Mouse (Mus musculus) hindbrain, embryonic 11.5 days (tissue): ENCODE data around the gene Usp48. TPM values are rescaled to one million over a fixed set of nuclear protein-coding genes. Genes with fewer than 3 reads are reported as not detected.
A peak's percentile ranks its signal among the peaks of the same experiment; 100 is the strongest.

Experiments used
- ATAC-seq: fragments of 200-750 bp; cut with Nextera tagmentation; 2 replicates; pipeline ENCODE4 v1.8.0; 2017; ENCODE audit warnings: mild to moderate bottlenecking, moderate TSS enrichment, moderate library complexity; ENCODE audit not compliant: low FRiP score
- DNase-seq: peaks from one replicate; pipeline ENCODE4 v3.0.0-alpha.2; 2015; ENCODE audit warnings: low spot score
- H3K27ac ChIP-seq: fragments of 300-500 bp; sonication (generic); 2 replicates; pipeline ENCODE4 v1.5.1; 2014; ENCODE audit warnings: mild to moderate bottlenecking, low read depth, low read length
- H3K27me3 ChIP-seq: fragments of 300-500 bp; sonication (generic); 2 replicates; pipeline ENCODE4 v1.6.1; 2014; ENCODE audit warnings: mild to moderate bottlenecking, low read length, moderate library complexity, mixed read lengths; ENCODE audit not compliant: control insufficient read depth, insufficient read depth
- H3K36me3 ChIP-seq: fragments of 300-500 bp; sonication (generic); 2 replicates; pipeline ENCODE4 v1.6.1; 2014; ENCODE audit warnings: mild to moderate bottlenecking, low read length, moderate library complexity, mixed read lengths; ENCODE audit not compliant: control insufficient read depth, insufficient read depth
- H3K4me1 ChIP-seq: fragments of 300-500 bp; sonication (generic); replicated peaks from 2 replicates; pipeline ENCODE4 v1.6.1; 2014; ENCODE audit warnings: low read length, mixed read lengths; ENCODE audit not compliant: control insufficient read depth, insufficient read depth
- H3K4me2 ChIP-seq: fragments of 300-500 bp; sonication (generic); replicated peaks from 2 replicates; pipeline ENCODE4 v1.6.1; 2014; ENCODE audit warnings: mild to moderate bottlenecking, low read depth, low read length
- H3K4me3 ChIP-seq: fragments of 300-500 bp; sonication (generic); 2 replicates; pipeline ENCODE4 v1.5.1; 2014; ENCODE audit warnings: low read depth, low read length
- H3K9ac ChIP-seq: fragments of 300-500 bp; sonication (generic); 2 replicates; pipeline ENCODE4 v1.6.1; 2014; ENCODE audit warnings: low read depth, low read length
- H3K9me3 ChIP-seq: fragments of 300-500 bp; sonication (generic); 2 replicates; pipeline ENCODE4 v1.6.1; 2016; ENCODE audit warnings: low read length; ENCODE audit not compliant: control insufficient read depth
- WGBS: fragments of 180-500 bp; shearing (Covaris S2); extraction: QIAGEN DNeasy Blood & Tissue Kit; methylation state at CpG from one replicate; pipeline ENCODE4 v1.1.7; 2014; 5-methylcytosine and 5-hydroxymethylcytosine counted together
- polyA plus RNA-seq: library from polyadenylated mRNA; unstranded; fragments of >200 nt; fragmentation: Nextera tagmentation; extraction: Ambion mirVana; gene quantifications from 2 replicates; pipeline ENCODE4 v1.2.1, GENCODE M21; 2014

Usp48 gene
- polyA plus RNA-seq, 1 experiment from 2014 or later = 84.8 TPM

- H3K4me3 ChIP-seq = no peak overlapping the region
- H3K27ac ChIP-seq = no peak overlapping the region
- 86% methylated on average over 5 of the region's 5 CpGs for WGBS
- H3K27me3 ChIP-seq = no peaks in the 10 kb centered on the region; the same call in none of the 2 replicates
- no peak for ATAC-seq
- DNase-seq = no peak
- peaks cover 8% of the 10 kb centered on the region for H3K4me1 ChIP-seq
- H3K9ac ChIP-seq = no peak overlapping the region
- H3K9me3 ChIP-seq = no peaks in the 10 kb centered on the region
- no peaks in the 10 kb centered on the region for H3K36me3 ChIP-seq
- H3K4me2 ChIP-seq = no peak overlapping the region
These were observed 111.8 kb downstream of the Usp48 start for GRCm38 (mm10) chr4:137705379-137705778.

GRCm38 (mm10) chr4:137706510-137706909 is 113.0 kb downstream of the Usp48 start:
- ATAC-seq (no peak), DNase-seq (no peak)
- H3K27me3 ChIP-seq = no peaks in the 10 kb centered on the region; the same call in none of the 2 replicates
- H3K4me2 ChIP-seq = no peak overlapping the region
- H3K36me3 ChIP-seq = no peaks in the 10 kb centered on the region
- no peak overlapping the region for H3K9ac ChIP-seq
- no peak overlapping the region for H3K4me3 ChIP-seq
- WGBS = 77% methylated on average over 7 of the region's 7 CpGs
- H3K27ac ChIP-seq = peak overlapping the region; percentile 60
- H3K9me3 ChIP-seq = no peaks in the 10 kb centered on the region
- peaks cover 8% of the 10 kb centered on the region for H3K4me1 ChIP-seq

DNA sequence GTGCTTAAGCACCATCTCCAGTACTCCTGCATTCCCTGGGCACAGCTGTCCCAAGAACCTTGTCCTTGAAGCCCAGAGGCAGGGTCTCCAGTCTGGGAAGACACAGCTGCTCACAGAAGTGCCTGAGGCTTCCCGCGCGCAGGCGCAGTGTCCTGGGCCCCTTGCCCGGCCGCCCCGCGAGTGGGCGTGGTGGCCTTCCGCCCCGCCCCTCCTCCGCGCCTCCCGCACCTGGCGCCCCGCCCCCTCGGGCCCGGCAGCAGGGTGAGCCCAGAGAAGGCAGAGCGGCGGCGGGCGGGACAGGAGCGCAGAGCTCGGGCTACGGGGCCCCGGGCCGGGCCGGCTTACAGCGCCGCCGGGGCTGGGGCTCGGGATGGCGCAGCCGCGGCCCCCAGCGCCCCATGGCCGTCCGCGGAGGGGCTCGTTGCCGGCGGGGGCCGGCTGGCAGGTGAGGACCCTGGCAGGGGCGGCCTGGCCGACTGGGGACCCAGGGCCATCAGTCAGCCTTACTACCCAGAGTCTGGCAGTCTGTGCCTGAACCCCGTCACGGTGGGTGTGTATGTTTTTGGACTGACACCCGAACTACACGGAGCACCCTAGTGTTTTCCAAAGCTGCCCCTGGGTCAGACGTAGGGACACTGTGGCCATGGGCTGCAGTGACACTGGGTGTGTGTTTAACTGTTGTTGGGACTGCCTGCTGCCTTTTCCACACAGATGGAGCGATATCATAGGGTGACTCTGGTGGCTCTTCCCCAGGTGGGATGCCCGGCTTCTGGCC is 113.8 kb downstream of the Usp48 start:
- WGBS = 7% methylated on average over 34 of the region's 52 CpGs
- Histone ChIP-seq H3K4me3 (peak overlapping the region; percentile 51), H3K9me3 (no peaks in the 10 kb centered on the region), H3K36me3 (no peaks in the 10 kb centered on the region), H3K27me3 (no peaks in the 10 kb centered on the region; the same call in none of the 2 replicates), H3K4me1 (peaks cover 8% of the 10 kb centered on the region), H3K27ac (peak overlapping the region; percentile 60; the same call in 1 of the 2 replicates), H3K4me2 (peak overlapping the region; percentile 94), H3K9ac (peak overlapping the region; percentile 77)
- DNase-seq (peak; percentile 98), ATAC-seq (peak; percentile 87)

Other genes with a start within 250 kb of the Usp48 start
- 692 and 744 TPM in 2 replicates for gene Cdc42, start 236.0 kb upstream of the Usp48 start, polyA plus RNA-seq
- gene Cela3a, start 184.0 kb upstream of the Usp48 start, polyA plus RNA-seq = not detected in 2 replicates
- gene Cela3b, start 163.2 kb upstream of the Usp48 start, polyA plus RNA-seq = not detected in 2 replicates
- gene 1700013G24Rik, start 140.5 kb upstream of the Usp48 start, polyA plus RNA-seq = not detected in 2 replicates
- gene Hspg2, start 125.0 kb upstream of the Usp48 start, polyA plus RNA-seq = 14.7 and 18.1 TPM in 2 replicates
- gene Ldlrad2, start 19.2 kb upstream of the Usp48 start, polyA plus RNA-seq = 0.68 and 0.77 TPM in 2 replicates
- gene Rap1gap, start 71.0 kb downstream of the Usp48 start, polyA plus RNA-seq = 8.5 and 9.1 TPM in 2 replicates
- 17.4 and 21.2 TPM in 2 replicates for gene Alpl, start 202.6 kb downstream of the Usp48 start, polyA plus RNA-seq